Mouse (Mus musculus) urinary bladder, postnatal 36 days (tissue): Measurements from ENCODE around the gene Rnf26.

Experiments used
- DNase-seq, 2 experiments: peaks; one replicate each; pipeline ENCODE4 v3.0.0; 2022; ENCODE audit warnings: low spot score in 2 of 2, mixed read lengths in 1 of 2

Gene Rnf26

GRCm38 (mm10) chr9:44047071-44047470 is 66.2 kb downstream of the Rnf26 start:
- no peak for DNase-seq

- no peak for DNase-seq
Observed at GRCm38 (mm10) chr9:44046426-44046825, 66.9 kb downstream of the Rnf26 start.

GRCm38 (mm10) chr9:44045884-44046272 is 67.4 kb downstream of the Rnf26 start:
- DNase-seq = no peak
